Mouse (Mus musculus) neural tube, postnatal 0 days (tissue): ENCODE results near the gene A730046J19Rik. TPM values are rescaled to one million over a fixed set of nuclear protein-coding genes. Genes with fewer than 3 reads are reported as not detected.

ENCODE experiments used
- polyA plus RNA-seq: library from polyadenylated mRNA; unstranded; fragments of >200 nt; fragmentation: Nextera tagmentation; extraction: Ambion mirVana; gene quantifications from 2 replicates; pipeline ENCODE4 v1.2.1, GENCODE M21; 2015

The A730046J19Rik gene
- 4.2 and 4.4 TPM in 2 replicates for polyA plus RNA-seq

GRCm38 (mm10) chrX:144153523-144153922 is at the start of gene A730046J19Rik:
Gene A730046J19Rik, plus strand, starts transcription at chrX:144153695.

Other genes starting within 250 kb of the A730046J19Rik start
- 79.6 and 95.1 TPM in 2 replicates for gene Dcx, start 220.4 kb upstream of the A730046J19Rik start, polyA plus RNA-seq
- 13.0 and 13.9 TPM in 2 replicates for gene Alg13, start 164.1 kb downstream of the A730046J19Rik start, polyA plus RNA-seq